In the genomic region with DNA sequence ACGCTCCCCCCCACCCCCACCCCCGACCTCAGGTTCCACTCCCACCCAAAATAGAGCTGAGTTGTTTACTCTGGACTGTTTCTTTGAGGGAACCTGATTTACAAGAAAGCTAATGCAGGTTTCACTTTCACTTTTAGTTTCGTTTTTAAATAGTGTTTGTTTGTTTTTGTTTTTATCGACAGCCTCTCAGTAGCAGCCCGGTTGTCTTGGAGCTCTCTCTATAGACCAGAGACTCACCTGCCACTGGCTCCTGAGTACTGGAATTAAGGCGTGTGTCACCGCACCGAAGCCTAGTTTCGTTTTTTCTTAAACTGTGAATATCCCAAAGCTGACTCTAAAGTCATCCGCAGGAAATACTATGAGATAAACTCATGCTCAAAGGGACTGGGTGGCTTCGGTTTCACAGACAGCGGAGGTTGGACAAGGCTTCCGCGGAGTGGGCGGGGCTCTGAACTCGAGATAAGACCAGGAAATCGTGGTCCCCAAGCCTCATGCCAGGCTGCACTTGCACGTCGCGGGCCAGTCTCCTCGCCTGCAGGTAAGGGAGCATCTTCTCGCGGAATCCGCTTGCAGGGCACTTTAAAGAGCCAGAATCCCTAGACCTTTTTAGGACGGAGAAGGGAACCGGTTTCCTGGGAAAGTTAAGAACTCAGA, we compare ENCODE assay signal across 8 mouse cellular contexts. TPM values are rescaled to one million over a fixed set of nuclear protein-coding genes. Genes with fewer than 3 reads are reported as not detected.
DNase-seq lines count a peak whose midpoint lies in the region; ATAC-seq and TF ChIP-seq lines count a peak whose summit lies in the region.

A gene (minus strand): TSS at position 422 of the 654 bp plus-strand sequence.
A gene (plus strand): TSS at position 487 of the 654 bp plus-strand sequence.

- H3K9ac ChIP-seq in embryonic facial prominence, embryonic 15.5 days: peak within 1 kb of the TSS; percentile 21; the same call in 1 of the 2 replicates
- H3K9ac ChIP-seq in heart, embryonic 12.5 days: peak within 1 kb of the TSS; percentile 71
- H3K9ac ChIP-seq in kidney, embryonic 16.5 days (replicated peaks; ENCODE audit: low read length): peak within 1 kb of the TSS; percentile 61
- peak within 1 kb of the TSS; percentile 68 for H3K9ac ChIP-seq in neural tube, embryonic 13.5 days

- H3K4me2 ChIP-seq in embryonic facial prominence, embryonic 15.5 days (replicated peaks): peak within 1 kb of the TSS; percentile 80
- H3K4me2 ChIP-seq in heart, embryonic 12.5 days: peak within 1 kb of the TSS; percentile 93
- H3K4me2 ChIP-seq in kidney, embryonic 16.5 days (replicated peaks; ENCODE audit: low read depth, low read length): peak within 1 kb of the TSS; percentile 85
- H3K4me2 ChIP-seq in neural tube, embryonic 13.5 days: peak within 1 kb of the TSS; percentile 71

- WGBS in bone marrow, adult 2 months: under 1% methylated on average over 26 of the region's 26 CpGs
- 2% methylated on average over 26 of the region's 26 CpGs for WGBS in embryonic facial prominence, embryonic 15.5 days
- WGBS in heart, embryonic 12.5 days: 2% methylated on average over 26 of the region's 26 CpGs
- 2% methylated on average over 26 of the region's 26 CpGs for WGBS in kidney, embryonic 16.5 days
- WGBS in neural tube, embryonic 13.5 days: 5% methylated on average over 26 of the region's 26 CpGs

- no peaks in the 10 kb centered on the region for H3K9me3 ChIP-seq in embryonic facial prominence, embryonic 15.5 days (replicated peaks)
- no peaks in the 10 kb centered on the region for H3K9me3 ChIP-seq in heart, embryonic 12.5 days (replicated peaks)
- H3K9me3 ChIP-seq in kidney, embryonic 16.5 days (ENCODE audit: low read length): no peaks in the 10 kb centered on the region
- H3K9me3 ChIP-seq in neural tube, embryonic 13.5 days: no peaks in the 10 kb centered on the region

- TF ChIP-seq CTCF in bone marrow, adult 2 months (IDR thresholded peaks at IDR 0.05; ENCODE audit: control insufficient read depth, insufficient read depth, low read length): no peak
- no peak for TF ChIP-seq CTCF in testis, adult 2 months (IDR thresholded peaks at IDR 0.05; ENCODE audit: control insufficient read depth, insufficient read depth, insufficient replicate concordance, low read depth, low read length)

- no peaks in the 10 kb centered on the region for H3K27me3 ChIP-seq in embryonic facial prominence, embryonic 15.5 days
- 0 out of 2 replicates have a peak, but pooled peaks cover 4% of the 10 kb centered on the region for H3K27me3 ChIP-seq in heart, embryonic 12.5 days (replicated peaks)
- H3K27me3 ChIP-seq in kidney, embryonic 16.5 days (ENCODE audit: insufficient read depth, low read length): no peaks in the 10 kb centered on the region
- H3K27me3 ChIP-seq in neural tube, embryonic 13.5 days: no peaks in the 10 kb centered on the region
- no peaks in the 10 kb centered on the region for H3K27me3 ChIP-seq in testis, adult 2 months (ENCODE audit: control insufficient read depth, insufficient read depth, low read length)

- H3K4me1 ChIP-seq in bone marrow, adult 2 months (ENCODE audit: control insufficient read depth, insufficient read depth, low read length): peaks cover 3% of the 10 kb centered on the region; the same call in 1 of the 2 replicates
- peaks cover 15% of the 10 kb centered on the region for H3K4me1 ChIP-seq in embryonic facial prominence, embryonic 15.5 days
- H3K4me1 ChIP-seq in heart, embryonic 12.5 days (replicated peaks): peaks cover 6% of the 10 kb centered on the region; the same call in 1 of the 2 replicates
- H3K4me1 ChIP-seq in kidney, embryonic 16.5 days (ENCODE audit: insufficient read depth, low read length): peaks cover 4% of the 10 kb centered on the region; the same call in 1 of the 2 replicates
- H3K4me1 ChIP-seq in neural tube, embryonic 13.5 days (replicated peaks): peaks cover 18% of the 10 kb centered on the region
- H3K4me1 ChIP-seq in testis, adult 2 months (ENCODE audit: control insufficient read depth, insufficient read depth, low read length): peaks cover 8% of the 10 kb centered on the region

- no peaks in the 10 kb centered on the region for H3K36me3 ChIP-seq in embryonic facial prominence, embryonic 15.5 days
- H3K36me3 ChIP-seq in heart, embryonic 12.5 days: no peaks in the 10 kb centered on the region
- no peaks in the 10 kb centered on the region for H3K36me3 ChIP-seq in kidney, embryonic 16.5 days (ENCODE audit: insufficient read depth, low read length)
- no peaks in the 10 kb centered on the region for H3K36me3 ChIP-seq in neural tube, embryonic 13.5 days
- no peaks in the 10 kb centered on the region for H3K36me3 ChIP-seq in testis, adult 2 months (ENCODE audit: control insufficient read depth, insufficient read depth, low read length)

- peak; percentile 96 for DNase-seq in CD4-positive helper T cell, adult 2 months (ENCODE audit: low read depth, low spot score)
- peak; percentile 89 to 91 for DNase-seq in lung, adult 18-20 months

- peak; percentile 90 for TF ChIP-seq POLR2A in bone marrow, adult 2 months (IDR thresholded peaks at IDR 0.05; ENCODE audit: borderline replicate concordance, control insufficient read depth, low read depth, low read length)
- TF ChIP-seq POLR2A in testis, adult 2 months (IDR thresholded peaks at IDR 0.05; ENCODE audit: control insufficient read depth, low read depth, low read length): no peak

- no peak for ATAC-seq in embryonic facial prominence, embryonic 15.5 days (ENCODE audit: insufficient number of reproducible peaks, low FRiP score, low TSS enrichment, low read depth)
- ATAC-seq in heart, embryonic 12.5 days (ENCODE audit: insufficient number of reproducible peaks, low FRiP score): peak; percentile 89
- ATAC-seq in kidney, embryonic 16.5 days (ENCODE audit: low FRiP score, low TSS enrichment): peak; percentile 84
- ATAC-seq in neural tube, embryonic 13.5 days (ENCODE audit: low read depth): no peak

- H3K27ac ChIP-seq in bone marrow, adult 2 months (ENCODE audit: control insufficient read depth, insufficient read depth, low read depth, low read length, poor library complexity): peak within 1 kb of the TSS; percentile 86
- 0 out of 2 replicates have a peak within 1 kb of the TSS, but pooled peaks have one; percentile 44 for H3K27ac ChIP-seq in embryonic facial prominence, embryonic 15.5 days (replicated peaks)
- 0 out of 2 replicates have a peak within 1 kb of the TSS, but pooled peaks have one; percentile 21 for H3K27ac ChIP-seq in heart, embryonic 12.5 days (ENCODE audit: poor library complexity, severe bottlenecking)
- no peak within 1 kb of the TSS for H3K27ac ChIP-seq in kidney, embryonic 16.5 days (ENCODE audit: low read length)
- no peak within 1 kb of the TSS for H3K27ac ChIP-seq in neural tube, embryonic 13.5 days (replicated peaks)
- H3K27ac ChIP-seq in testis, adult 2 months (ENCODE audit: control insufficient read depth, insufficient read depth, low read depth, low read length): peak within 1 kb of the TSS; percentile 66

- H3K4me3 ChIP-seq in bone marrow, adult 2 months (replicated peaks; ENCODE audit: control insufficient read depth, low read depth, low read length): peak within 1 kb of the TSS; percentile 89
- H3K4me3 ChIP-seq in embryonic facial prominence, embryonic 15.5 days (replicated peaks): peak within 1 kb of the TSS; percentile 61
- H3K4me3 ChIP-seq in heart, embryonic 12.5 days: peak within 1 kb of the TSS; percentile 60
- H3K4me3 ChIP-seq in kidney, embryonic 16.5 days (ENCODE audit: low read length): peak within 1 kb of the TSS; percentile 61
- H3K4me3 ChIP-seq in neural tube, embryonic 13.5 days: peak within 1 kb of the TSS; percentile 44
- peak within 1 kb of the TSS; percentile 83 for H3K4me3 ChIP-seq in testis, adult 2 months (ENCODE audit: control insufficient read depth, low read depth, low read length)

RNA-seq across cellular contexts. Expression of the first gene that starts in this region (rescaled TPM):
- 38.5 and 55.8 TPM in 2 replicates for polyA plus RNA-seq in bone marrow, adult 2 months (2011; ENCODE audit: insufficient read depth, insufficient read length, low replicate concordance, missing spikeins)
- 79.0 and 83.9 TPM in 2 replicates for polyA plus RNA-seq in embryonic facial prominence, embryonic 15.5 days (2015; fragmentation: Nextera tagmentation; extraction: Ambion mirVana)
- 41.1 and 43.5 TPM in 2 replicates for polyA plus RNA-seq in heart, embryonic 12.5 days (2016; fragmentation: Nextera tagmentation; extraction: Ambion mirVana)
- 48.6 and 49.1 TPM in 2 replicates for polyA plus RNA-seq in kidney, embryonic 16.5 days (2015; fragmentation: Nextera tagmentation; extraction: Ambion mirVana)
- polyA plus RNA-seq in neural tube, embryonic 13.5 days (2015; fragmentation: Nextera tagmentation; extraction: Ambion mirVana): 92.6 and 99.2 TPM in 2 replicates
- polyA plus RNA-seq in testis, adult 2 months (2012; rRNA removed): 4.9 TPM in 2 replicates

RNA-seq across cellular contexts. Expression of the second gene that starts in this region (rescaled TPM):
- 2.1 and 2.9 TPM in 2 replicates for polyA plus RNA-seq in bone marrow, adult 2 months (2011; ENCODE audit: insufficient read depth, insufficient read length, low replicate concordance, missing spikeins)
- polyA plus RNA-seq in embryonic facial prominence, embryonic 15.5 days (2015; fragmentation: Nextera tagmentation; extraction: Ambion mirVana): 0.71 and 0.72 TPM in 2 replicates
- polyA plus RNA-seq in heart, embryonic 12.5 days (2016; fragmentation: Nextera tagmentation; extraction: Ambion mirVana): 0.32 and 0.71 TPM in 2 replicates
- polyA plus RNA-seq in kidney, embryonic 16.5 days (2015; fragmentation: Nextera tagmentation; extraction: Ambion mirVana): 0.28 and 0.30 TPM in 2 replicates
- 0.39 and 0.52 TPM in 2 replicates for polyA plus RNA-seq in neural tube, embryonic 13.5 days (2015; fragmentation: Nextera tagmentation; extraction: Ambion mirVana)
- polyA plus RNA-seq in testis, adult 2 months (2012; rRNA removed): 0.88 and 1.3 TPM in 2 replicates

Comparison
In these comparisons a context has a peak if more than half of its experiments do, and no peak if none do; other contexts are left out.
1. H3K27ac ChIP-seq: peak in bone marrow, adult 2 months (single experiment), embryonic facial prominence, embryonic 15.5 days (single experiment), heart, embryonic 12.5 days (single experiment) and testis, adult 2 months (single experiment); none in kidney, embryonic 16.5 days (single experiment) and neural tube, embryonic 13.5 days (single experiment).
2. ATAC-seq: peak in heart, embryonic 12.5 days (single experiment) and kidney, embryonic 16.5 days (single experiment); none in embryonic facial prominence, embryonic 15.5 days (single experiment) and neural tube, embryonic 13.5 days (single experiment).
3. H3K9ac ChIP-seq: peak in every context shown above with its lines; median percentile 71 in heart, embryonic 12.5 days; 68 in neural tube, embryonic 13.5 days; 61 in kidney, embryonic 16.5 days; 21 in embryonic facial prominence, embryonic 15.5 days.
4. Peak in every context shown above with its lines, with median percentiles within 50 percentile points of each other: H3K4me3 ChIP-seq and H3K4me2 ChIP-seq.